Mouse (Mus musculus): ENCODE measurements around the gene Gm45716.

Gm45716 gene

DNA sequence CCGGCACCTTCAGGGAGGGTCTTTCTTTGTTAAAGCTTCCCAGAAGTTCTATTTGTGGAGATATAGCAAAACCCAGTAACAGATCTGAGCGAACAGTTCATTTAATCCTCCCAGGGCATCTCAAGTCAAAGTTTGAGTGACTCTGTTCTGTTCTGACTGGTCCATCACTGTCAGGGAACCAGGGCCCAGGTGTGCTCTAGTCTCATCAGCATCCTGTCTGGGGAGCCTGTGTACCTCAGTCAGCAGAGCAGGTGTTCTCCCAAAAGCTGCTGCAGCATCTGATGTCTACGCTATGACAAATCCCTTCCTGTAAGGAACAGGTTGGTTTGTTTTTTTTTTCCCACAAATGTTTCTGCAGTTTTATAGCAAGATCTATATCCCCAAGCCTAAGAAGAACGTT, 59.2 kb downstream of the Gm45716 start:
- in situ Hi-C loops (cut with MboI; ENCODE audit: unreplicated experiment in 2 of 2), result no loop called here

GRCm38 (mm10) chr11:90247793-90248192, 60.3 kb downstream of the Gm45716 start:
- in situ Hi-C loops (cut with MboI; ENCODE audit: unreplicated experiment in 2 of 2), result no loop called here

- in situ Hi-C loops (cut with MboI; ENCODE audit: unreplicated experiment in 2 of 2), result no loop called here
Observed at GRCm38 (mm10) chr11:90249025-90249650, 61.7 kb downstream of the Gm45716 start, which contains the start of gene Mmd. Gene Mmd, plus strand, starts transcription at chr11:90249456.

DNA sequence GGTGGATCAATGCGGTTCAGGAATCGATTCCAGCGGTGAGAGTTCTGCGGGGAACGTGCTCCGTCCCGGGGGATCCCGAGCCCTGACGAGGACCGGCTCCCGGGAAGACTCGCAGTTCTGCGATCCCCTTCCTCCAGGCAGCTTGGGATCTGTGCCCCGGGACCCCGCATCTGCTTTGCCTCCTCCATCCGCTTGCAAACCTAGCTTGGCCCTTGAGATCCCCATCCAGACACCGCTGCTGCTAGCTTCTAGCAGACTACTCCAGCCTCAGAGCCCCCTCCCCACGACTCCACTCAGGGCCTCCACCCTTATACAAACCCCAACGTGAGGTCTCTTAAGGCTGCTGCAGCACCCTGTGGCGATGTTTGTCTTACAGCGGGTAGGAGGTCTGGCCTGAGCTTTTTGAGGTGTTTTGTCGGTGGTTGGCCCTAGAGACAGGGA, 62.2 kb downstream of the Gm45716 start:
- in situ Hi-C loops (cut with MboI; ENCODE audit: unreplicated experiment in 2 of 2), result loop anchor here in 1 of 2 experiments (10.0 kb wide), 1 partner anchor 245 kb away; the partner anchor contains the start of gene Pctp

DNA sequence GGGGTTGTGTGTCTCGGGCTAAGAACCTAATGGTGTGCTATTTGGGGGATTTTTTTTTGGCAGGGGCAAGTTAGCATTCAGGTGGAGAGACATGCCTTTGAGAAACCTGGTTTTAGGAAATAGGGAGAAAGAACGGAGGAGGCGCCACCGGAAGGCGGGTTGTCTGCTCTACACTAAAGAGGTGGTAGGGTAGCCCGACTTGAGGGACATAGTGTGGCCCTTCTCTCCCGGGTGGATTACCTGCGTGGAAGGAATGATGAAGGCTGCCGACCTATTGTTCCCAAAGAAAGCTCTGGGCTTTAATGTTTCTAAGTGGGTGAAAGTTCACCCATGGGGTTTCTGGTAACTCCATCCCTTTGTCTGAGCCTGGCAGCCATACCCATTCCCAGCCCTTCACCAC, 62.7 kb downstream of the Gm45716 start:
- in situ Hi-C loops (cut with MboI; ENCODE audit: unreplicated experiment in 2 of 2), result loop anchor here in 1 of 2 experiments (10.0 kb wide), 1 partner anchor 245 kb away; the partner anchor contains the start of gene Pctp

- in situ Hi-C loops (cut with MboI; ENCODE audit: unreplicated experiment in 2 of 2), result loop anchor here in 1 of 2 experiments (10.0 kb wide), 1 partner anchor 246 kb away; the partner anchor contains the start of gene Pctp
Observed at GRCm38 (mm10) chr11:90250730-90251129, 63.2 kb downstream of the Gm45716 start.

- in situ Hi-C loops (cut with MboI; ENCODE audit: unreplicated experiment in 2 of 2), result loop anchor here in 1 of 2 experiments (10.0 kb wide), 1 partner anchor 247 kb away; the partner anchor contains the start of gene Pctp
Observed at GRCm38 (mm10) chr11:90251923-90252322, 64.4 kb downstream of the Gm45716 start.

DNA sequence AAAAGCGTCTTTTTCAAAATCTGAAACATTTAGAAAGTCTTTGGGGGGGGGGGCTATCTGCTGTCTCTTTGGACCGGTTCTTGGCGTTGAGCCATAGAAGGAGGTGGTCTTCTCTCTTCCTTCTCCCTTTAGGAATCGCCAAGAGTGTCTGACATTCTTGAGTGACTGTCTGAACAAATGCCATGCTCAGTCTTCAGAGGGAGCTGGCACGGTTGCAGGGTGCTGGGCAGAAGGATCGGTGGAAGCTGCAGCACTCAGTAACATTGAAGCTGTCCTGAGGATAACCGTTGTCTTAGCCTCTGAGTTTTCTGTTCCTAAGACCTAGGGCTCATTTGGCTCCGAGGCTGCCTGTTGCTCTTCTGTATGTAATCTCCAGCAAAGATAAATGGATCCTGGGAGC, 64.9 kb downstream of the Gm45716 start:
- in situ Hi-C loops (cut with MboI; ENCODE audit: unreplicated experiment in 2 of 2), result loop anchor here in 1 of 2 experiments (10.0 kb wide), 1 partner anchor 248 kb away; the partner anchor contains the start of gene Pctp

DNA sequence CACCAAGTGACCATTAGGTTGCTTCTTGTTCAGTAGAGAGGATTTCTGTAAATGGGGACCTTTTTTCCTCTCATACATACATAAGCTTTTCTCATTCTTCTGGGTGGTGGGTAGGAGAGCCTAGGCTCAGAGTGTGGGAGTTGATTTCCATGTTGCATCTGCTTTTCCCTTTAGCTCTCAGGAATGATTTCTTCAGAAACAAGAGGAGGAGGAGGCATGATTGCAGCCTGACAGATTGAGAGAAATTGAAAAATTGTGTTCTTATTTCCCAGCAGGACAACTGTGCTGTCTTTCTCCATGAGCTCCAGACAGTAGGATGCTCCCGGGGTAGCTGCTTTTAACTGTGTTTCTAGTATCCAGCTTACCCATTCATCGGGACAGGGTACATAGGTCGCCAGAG, 67.1 kb downstream of the Gm45716 start:
- in situ Hi-C loops (cut with MboI; ENCODE audit: unreplicated experiment in 2 of 2), result loop anchor here in 1 of 2 experiments (10.0 kb wide), 1 partner anchor 250 kb away; the partner anchor contains the start of gene Pctp

DNA sequence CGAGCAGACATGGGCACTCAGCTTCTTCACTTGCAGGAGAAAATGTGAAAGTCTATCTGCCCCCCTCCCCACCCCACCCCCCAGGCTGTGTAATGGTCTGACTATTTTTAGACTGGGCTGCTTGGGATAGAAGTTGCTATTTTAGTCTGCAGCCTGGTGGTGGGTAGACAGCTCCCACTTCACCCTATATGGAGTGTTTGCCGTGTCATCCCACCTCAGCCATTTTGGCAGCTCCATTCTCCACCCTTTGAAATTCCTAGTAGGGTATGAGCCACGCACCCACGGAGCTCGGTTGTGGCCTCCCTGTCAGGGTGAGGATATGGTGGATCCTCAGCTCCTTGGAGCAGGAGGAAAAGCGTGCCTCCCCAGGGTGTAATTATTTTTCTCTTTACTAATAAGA, 68.2 kb downstream of the Gm45716 start:
- in situ Hi-C loops (cut with MboI; ENCODE audit: unreplicated experiment in 2 of 2), result loop anchor here in 1 of 2 experiments (10.0 kb wide), 1 partner anchor 251 kb away; the partner anchor contains the start of gene Pctp

DNA sequence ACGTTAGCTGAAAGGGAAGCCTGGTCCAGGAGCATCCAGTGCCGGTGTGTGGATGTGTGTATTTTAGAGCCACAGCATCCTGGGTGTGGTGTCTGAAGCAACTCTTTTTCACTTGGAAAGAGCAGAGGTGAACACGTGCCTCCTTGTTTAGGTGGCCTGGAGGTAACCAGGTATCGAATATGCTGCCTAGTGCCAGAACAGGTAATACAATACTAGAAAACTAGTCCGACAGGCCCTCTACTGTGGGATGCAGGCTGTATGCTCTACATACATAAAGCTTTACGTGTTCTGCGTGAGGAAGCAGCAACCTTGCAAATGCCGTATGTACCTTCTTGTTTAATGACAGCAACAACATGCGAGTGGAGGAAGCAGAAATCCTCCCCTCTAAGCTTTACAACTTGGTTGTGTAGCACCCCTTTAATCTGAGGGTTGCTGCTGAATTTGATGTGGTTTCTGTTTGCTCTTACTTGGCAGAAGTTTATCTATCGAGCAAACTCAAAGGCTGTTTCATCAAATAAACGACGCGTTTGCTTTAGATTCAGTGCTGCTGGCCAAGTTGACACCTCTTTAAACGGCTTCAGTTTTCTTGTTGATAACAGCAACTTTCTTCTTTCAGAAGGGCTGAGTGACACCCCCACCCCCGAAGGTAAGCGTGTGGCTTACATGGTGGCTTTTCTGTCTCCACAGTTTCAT, 69.5 kb downstream of the Gm45716 start:
- in situ Hi-C loops (cut with MboI; ENCODE audit: unreplicated experiment in 2 of 2), result loop anchor here in 1 of 2 experiments (10.0 kb wide), 1 partner anchor 252 kb away; the partner anchor contains the start of gene Pctp

DNA sequence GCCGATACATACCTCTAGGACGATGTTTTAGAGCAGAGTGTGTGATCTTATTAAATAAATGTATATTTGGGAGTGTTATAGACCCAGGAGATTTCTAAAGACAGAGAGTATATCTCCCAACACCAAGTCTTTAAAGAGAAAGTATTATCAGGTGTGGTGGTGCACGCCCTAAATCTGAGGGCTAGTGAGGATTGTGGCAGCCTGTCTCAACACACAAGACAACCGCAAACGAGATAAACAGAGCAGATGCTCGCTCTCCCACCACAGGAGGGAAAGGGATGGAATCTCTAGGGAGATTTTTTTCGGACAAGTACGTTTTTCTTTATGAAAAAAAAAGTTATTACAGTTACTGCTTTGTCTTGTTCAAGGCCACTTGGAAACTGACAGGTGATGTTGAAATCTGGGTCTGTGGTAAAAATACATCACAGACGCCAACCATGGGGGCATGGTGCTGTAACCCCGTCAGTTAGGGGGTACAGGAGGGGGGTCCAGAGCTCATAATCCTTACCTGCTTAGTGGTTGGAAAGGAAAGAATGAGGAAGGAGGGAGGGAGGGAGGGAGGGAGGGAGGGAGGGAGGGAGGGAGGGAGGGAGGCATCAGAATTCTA, 70.9 kb downstream of the Gm45716 start:
- in situ Hi-C loops (cut with MboI; ENCODE audit: unreplicated experiment in 2 of 2), result loop anchor here in 1 of 2 experiments (10.0 kb wide), 1 partner anchor 254 kb away; the partner anchor contains the start of gene Pctp

GRCm38 (mm10) chr11:90259071-90259470, 71.6 kb downstream of the Gm45716 start:
- in situ Hi-C loops (cut with MboI; ENCODE audit: unreplicated experiment in 2 of 2), result loop anchor here in 1 of 2 experiments (10.0 kb wide), 1 partner anchor 254 kb away; the partner anchor contains the start of gene Pctp

DNA sequence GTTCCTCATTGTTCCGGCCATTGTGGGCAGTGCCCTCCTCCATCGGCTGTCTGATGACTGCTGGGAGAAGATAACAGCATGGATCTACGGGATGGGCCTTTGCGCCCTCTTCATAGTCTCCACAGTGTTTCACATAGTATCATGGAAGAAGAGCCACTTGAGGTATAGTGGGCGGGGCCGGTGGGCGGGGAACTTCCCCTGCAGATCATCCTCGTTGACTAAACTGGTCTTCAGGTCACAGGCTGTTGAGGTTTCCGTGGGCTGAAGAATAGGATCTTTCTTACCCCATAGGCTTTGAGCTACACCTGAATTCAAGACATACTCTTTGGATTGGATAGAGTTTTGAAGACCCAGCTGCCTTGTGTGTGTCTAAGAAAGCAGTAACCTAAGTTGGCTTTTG, 72.3 kb downstream of the Gm45716 start:
- in situ Hi-C loops (cut with MboI; ENCODE audit: unreplicated experiment in 2 of 2), result loop anchor here in 1 of 2 experiments (10.0 kb wide), 1 partner anchor 255 kb away; the partner anchor contains the start of gene Pctp

GRCm38 (mm10) chr11:90264180-90264579, 76.7 kb downstream of the Gm45716 start:
- in situ Hi-C loops (cut with MboI; ENCODE audit: unreplicated experiment in 2 of 2), result no loop called here

- in situ Hi-C loops (cut with MboI; ENCODE audit: unreplicated experiment in 2 of 2), result loop anchor here in 1 of 2 experiments (5.0 kb wide), 1 partner anchor 78 kb away; the partner anchor contains the start of gene Gm45716
Observed at GRCm38 (mm10) chr11:90265581-90265980, 78.1 kb downstream of the Gm45716 start.

- in situ Hi-C loops (cut with MboI; ENCODE audit: unreplicated experiment in 2 of 2), result loop anchor here in 1 of 2 experiments (5.0 kb wide), 1 partner anchor 82 kb away; the partner anchor contains the start of gene Gm45716
Observed at GRCm38 (mm10) chr11:90268934-90269333, 81.5 kb downstream of the Gm45716 start.

DNA sequence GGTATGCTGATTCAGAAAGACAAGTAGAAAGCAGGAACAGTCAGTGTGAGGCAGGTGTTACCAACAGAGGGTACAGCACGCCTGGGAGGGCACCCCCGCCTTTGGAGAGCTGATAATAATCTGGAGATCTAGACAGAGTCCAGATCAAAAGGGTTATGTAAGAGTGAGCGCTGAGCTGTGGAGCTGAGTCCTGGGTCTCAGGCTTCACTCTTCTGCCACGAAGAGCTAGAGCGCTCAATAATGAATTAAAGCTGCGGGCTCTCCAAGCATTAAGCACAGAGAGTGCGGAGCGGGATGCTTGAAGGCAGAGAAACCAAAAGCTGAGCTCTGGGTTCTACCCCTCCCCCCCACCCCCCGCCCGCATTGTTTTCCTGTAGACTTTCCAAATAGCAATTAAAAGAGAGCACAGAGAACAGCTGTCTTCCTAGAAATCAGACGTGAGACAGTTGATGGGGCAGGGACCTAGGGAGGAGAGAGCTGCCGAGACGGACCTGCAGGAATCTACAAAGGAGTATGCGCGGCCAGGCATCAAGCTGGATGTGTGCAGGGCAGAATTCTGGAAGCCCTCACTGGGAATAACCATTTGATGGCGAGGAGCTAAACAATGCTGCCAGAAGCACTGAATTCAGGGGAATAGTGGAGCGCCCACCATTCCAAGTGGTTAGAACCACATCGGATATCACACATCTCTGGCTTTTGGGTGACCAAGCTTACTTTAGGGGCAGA, 82.1 kb downstream of the Gm45716 start:
- in situ Hi-C loops (cut with MboI; ENCODE audit: unreplicated experiment in 2 of 2), result loop anchor here in 1 of 2 experiments (5.0 kb wide), 1 partner anchor 82 kb away; the partner anchor contains the start of gene Gm45716

DNA sequence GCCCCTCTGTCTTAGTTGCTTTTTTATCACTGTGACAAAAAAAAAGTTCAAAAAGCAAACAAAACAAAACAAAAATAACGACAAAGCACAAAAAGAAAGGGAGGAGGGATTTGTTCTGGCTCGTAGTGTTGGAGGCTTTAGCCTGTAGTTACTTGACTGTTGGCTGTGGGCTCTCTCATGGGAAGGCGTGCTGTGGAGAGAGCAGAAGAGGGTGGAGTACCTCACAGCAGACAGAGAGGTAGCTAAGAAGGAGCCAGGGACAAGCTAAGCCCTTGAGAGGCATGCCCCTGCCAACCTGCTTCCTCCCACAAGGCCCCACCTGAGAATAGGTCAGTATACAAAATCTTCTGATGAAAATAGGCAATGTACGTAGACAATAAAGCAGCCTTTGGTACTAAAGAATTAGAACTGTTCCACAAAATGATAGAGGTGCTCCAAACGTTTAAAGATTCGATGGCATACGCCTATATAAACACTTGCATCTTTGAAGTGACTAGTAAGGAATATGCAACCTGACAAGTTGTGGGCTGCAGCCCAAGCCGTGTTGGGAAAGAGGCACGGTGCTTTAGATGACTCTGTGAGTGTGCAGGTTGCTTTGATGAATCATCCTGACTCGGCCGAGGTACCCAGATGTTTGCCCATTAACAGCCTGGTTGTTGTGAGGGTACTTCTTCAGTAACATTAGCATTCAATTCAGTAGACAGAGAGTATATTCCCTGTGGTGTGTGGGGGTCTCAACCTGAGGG, 82.8 kb downstream of the Gm45716 start:
- in situ Hi-C loops (cut with MboI; ENCODE audit: unreplicated experiment in 2 of 2), result no loop called here
